Mouse (Mus musculus): Measurements from ENCODE around the gene Wdr90. TPM values are rescaled to one million over a fixed set of nuclear protein-coding genes. Genes with fewer than 3 reads are reported as not detected.
A peak's percentile ranks its signal among the peaks of the same experiment; 100 is the strongest.
"Not testable (repeated sequence)": the region's sequence is repeated elsewhere in the genome, so short reads cannot be mapped to it uniquely, and the experiment has no call there.

The Wdr90 gene
- total RNA-seq, 2 experiments from 2014 or later = 19.2 to 26.2 TPM

DNA sequence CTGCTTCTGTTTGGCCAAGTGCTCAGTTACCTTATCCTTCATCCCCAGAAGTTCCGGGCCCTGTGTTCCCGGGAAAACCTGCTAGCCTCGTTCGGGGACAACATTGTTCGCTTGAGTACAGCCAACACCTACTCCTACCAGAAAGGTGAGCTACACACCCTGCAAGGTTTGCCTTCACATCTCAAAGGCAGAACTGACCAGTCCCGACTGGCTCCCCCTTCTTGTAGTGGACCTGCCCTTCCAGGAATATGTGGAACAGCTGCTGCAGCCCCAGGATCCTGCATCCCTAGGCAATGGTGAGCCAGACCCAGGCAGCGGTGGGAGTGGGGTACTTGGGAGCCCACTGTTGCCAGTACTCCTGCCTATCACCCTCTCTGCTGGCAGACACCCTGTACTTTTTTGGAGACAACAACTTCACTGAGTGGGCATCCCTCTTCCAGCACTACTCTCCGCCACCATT lies 31.7 kb downstream of the Wdr90 start:
- no peak for DNase-seq

DNA sequence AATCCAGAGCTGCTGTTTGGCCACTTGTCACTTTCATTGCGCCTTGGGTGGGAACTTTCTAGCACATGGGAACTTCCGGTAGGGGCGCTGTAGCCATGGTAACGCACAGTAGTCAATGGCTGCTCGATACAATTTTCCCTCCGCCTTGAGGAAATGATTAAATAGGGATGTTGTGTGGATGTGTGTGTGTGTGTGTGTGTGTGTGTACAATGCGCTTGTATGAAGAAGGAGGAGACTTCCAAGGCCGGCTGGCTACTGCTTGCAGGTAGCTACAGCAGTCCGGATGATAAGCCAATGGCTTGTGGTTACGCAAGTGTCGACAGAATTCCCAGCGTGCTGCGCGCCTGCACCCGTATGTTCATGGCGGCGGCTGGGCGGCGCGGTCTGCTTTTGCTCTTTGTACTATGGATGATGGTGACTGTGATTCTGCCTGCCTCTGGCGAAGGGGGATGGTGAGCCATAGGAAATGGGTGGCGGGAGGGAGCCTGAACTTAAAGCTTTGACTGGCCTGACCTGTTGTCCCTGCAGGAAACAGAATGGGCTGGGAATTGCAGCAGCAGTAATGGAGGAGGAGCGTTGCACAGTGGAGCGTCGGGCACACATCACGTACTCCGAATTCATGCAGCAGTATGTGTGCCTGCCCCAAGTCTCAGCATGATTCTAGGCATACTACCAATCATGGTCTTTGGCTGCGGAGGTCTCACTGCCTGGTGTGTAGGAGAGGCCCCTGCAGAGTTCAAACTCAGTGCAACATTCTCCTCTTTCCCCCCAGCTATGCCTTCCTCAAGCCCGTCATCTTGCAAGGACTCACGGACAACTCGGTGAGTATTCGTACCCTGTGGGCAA lies 32.4 kb downstream of the Wdr90 start, which contains the start of gene Jmjd8:
Jmjd8 (plus strand) TSS at position 156 of the 846 bp plus-strand sequence.
- DNase-seq = peak; percentile 85

DNA sequence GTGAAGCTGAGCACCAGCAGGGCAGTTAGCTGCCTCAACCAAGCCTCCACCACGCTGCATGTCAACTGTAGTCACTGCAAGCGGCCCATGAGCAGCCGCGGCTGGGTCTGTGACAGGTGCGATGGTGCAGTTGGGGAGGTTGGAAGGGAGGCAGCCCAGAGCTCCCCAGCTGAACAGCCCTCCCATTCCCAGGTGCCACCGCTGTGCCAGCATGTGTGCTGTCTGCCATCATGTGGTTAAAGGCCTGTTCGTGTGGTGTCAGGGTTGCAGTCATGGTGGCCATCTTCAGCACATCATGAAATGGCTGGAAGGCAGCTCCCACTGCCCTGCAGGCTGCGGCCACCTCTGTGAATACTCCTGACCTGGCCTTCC lies 33.1 kb downstream of the Wdr90 start:
- no peak for DNase-seq

DNA sequence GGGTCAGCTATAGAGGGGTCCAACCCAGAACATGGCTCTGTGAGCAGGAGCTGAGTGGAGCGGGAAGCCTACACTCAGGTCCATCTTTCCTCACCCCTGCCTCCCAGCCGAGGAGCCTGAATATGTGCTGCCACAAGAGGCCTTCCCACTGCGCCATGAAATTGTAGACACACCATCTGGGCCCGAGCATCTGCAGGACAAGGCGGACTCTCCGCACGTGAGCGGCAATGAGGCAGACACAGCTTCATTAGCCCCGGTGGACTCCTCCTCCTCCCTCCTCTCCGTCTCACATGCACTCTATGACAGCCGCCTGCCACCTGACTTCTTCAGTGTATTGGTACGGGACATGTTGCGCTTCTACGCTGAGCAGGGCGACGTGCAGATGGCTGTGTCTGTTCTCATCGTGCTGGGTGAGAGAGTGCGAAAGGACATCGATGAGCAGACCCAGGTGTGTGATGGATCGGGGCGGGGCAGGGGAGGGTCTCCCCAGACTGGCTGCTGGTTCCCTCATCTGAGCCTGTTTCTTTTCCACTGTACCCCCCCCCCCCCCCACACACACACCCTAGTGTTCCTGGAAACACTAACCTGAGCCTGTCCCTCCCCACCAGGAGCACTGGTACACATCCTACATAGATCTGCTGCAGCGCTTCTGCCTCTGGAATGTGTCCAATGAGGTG lies 33.6 kb downstream of the Wdr90 start:
- DNase-seq = no peak

DNA sequence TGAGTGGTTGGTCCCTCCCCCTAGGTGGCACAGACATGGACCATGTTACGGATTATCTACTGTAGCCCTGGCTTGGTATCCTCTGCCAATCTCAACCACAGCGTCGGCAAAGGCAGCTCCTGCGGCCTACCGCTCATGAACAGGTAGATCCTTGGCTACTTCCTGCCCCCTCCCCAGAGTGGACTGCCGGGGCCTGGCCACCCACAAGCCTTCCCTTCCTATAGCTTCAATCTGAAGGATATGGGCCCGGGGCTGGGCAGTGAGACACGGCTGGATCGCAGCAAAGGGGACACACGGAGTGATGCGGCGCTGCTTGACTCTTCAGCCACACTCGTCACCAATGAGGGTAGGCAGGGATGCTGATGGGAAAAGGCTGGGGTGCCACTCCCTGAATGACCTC lies 34.3 kb downstream of the Wdr90 start:
- no peak for DNase-seq

DNA sequence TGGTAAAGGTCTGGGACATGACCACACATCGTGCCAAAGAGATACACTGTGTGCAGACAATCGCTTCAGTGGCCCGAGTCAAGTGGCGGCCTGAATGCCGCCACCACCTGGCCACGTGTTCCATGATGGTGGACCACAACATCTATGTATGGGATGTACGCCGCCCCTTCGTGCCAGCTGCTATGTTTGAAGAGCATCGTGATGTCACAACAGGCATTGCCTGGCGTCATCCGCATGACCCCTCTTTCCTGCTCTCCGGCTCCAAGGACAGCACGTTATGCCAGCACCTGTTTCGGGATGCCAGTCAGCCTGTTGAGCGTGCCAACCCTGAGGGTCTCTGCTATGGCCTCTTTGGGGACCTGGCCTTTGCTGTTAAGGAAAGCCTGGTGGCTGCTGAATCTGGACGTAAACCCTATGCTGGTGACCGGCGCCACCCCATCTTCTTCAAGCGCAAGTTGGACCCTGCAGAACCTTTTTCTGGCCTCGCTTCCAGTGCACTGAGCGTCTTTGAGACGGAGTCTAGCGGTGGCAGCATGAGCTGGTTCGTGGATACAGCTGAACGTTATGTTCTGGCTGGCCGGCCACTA lies 35.2 kb downstream of the Wdr90 start:
- DNase-seq = no peak

DNA sequence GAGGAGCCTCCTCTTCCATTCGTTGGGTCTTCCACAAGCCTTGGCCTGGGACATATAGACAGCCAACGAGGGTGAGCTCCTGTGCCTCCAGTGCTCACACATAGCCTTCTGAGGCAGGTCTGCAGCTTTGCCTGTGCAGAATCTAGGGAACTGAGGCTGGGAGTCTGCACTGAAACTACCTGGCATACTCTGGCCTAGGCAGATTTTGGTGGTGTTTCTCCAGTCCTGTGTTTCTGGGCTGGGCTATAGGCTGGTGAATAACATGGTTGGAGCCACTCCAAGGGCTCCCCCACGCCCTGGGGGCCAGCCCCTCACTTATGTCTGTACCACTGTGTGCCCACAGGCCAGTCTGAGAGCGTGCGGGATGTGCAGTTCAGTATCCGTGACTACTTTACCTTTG lies 36.0 kb downstream of the Wdr90 start:
- DNase-seq = no peak

DNA sequence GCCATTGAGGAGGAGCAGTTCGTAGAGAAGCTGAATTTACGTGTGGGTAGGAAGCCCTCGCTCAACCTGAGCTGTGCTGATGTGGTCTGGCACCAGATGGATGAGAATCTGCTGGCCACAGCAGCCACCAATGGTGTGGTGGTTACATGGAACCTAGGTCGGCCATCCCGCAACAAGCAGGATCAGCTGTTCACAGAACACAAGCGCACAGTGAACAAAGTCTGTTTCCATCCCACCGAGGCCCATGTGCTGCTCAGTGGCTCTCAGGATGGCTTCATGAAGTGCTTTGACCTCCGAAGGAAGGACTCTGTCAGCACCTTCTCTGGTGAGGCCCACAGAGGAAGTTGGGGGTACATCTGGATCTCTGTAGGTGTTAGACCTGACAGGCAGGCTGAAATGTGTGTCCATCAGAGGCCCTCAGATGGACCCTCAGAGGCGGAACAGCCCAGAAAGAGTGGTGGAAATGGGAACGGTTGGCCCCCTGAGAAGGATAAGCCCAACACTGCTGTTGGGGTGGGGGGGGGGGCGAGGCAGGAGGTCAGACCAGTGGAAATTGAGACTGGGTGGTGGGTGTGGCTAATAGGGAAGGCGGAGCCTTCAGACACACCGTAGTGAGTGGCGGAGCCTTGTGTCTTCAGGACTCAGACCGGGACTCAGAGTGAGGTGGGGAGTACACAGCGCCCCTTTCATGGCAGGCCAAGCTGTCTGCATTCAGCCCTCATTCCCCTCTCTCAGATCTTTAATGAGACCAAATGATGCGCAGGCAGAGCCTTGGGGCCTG lies 36.7 kb downstream of the Wdr90 start:
- no peak for DNase-seq

DNA sequence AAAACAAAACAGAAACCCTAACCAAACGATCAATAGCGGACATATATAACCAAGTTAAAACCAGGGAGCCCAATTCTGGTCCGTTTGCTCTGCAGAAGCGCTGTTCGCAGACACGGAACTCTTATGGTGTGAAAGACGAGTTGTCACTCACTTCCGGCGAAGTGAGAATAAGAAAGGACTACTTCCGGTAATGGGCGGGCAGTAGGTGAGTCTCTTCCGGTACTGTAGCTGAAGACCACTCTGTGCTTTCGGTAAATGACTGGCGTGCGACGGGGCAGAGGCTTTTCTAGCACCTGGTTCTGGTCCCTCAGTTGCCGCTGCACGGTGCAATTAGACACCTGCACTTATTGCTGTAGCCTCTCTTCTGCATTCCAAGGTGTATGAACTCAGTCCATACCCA lies 37.8 kb downstream of the Wdr90 start, which contains the start of gene Wdr24:
Wdr24 (plus strand) TSS at position 176 of the 400 bp plus-strand sequence.
- peak; percentile 74 to 83 for DNase-seq

DNA sequence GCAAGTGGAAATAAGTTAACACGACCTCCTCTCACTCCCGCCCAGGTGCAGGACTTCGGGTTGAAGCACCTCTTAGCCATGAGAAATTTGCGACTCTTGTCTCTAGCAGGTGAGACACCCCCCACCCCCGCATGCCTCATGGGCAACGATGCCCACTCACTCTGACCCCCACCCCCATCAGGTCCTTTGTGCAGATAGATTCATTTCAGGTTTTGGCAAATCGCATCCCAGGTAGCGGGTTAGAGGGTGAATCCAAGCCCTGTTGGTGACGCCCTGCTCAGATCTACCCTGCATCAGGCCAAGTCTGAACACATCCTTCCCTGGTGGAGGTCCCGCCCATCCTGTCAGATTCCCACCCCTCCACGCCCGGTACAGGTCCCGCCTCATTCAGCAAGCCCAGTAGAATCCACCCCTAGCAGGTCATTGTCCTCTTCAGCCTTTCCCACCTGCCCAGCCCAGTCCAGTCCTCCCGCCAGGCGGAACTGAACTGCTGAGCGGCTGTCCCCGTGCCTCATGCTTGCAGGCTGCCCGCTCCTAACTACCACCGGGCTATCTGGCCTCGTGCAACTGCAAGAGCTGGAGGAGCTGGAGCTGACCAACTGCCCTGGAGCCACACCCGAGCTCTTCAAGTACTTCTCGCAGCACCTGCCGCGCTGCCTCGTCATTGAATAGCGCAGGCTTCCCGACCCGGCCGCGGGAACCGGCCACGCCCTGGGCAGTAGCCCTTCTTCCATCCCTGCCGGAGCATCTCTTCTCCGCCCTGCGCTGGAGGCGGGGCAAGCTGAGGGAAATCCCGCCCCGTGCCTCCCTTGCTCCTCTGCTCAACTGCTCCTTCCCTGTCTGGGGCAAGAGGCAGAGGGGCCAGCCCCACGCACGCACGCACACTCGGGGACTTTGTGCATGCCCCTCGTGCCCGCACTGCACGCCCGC lies 42.2 kb downstream of the Wdr90 start:
- DNase-seq = no peak

DNA sequence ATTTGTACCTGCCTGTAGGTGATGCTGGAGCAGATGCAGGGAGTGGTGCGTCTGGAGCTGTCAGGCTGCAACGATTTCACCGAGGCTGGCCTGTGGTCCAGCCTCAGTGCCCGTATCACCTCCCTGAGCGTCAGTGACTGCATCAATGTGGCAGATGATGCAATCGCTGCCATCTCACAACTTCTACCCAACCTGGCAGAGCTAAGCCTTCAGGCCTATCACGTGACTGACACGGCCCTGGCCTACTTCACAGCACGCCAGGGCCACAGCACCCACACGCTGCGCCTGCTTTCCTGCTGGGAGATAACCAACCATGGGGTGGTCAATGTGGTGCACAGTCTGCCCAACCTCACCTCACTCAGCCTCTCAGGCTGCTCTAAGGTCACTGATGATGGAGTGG lies 43.6 kb downstream of the Wdr90 start:
- no peak for DNase-seq

DNA sequence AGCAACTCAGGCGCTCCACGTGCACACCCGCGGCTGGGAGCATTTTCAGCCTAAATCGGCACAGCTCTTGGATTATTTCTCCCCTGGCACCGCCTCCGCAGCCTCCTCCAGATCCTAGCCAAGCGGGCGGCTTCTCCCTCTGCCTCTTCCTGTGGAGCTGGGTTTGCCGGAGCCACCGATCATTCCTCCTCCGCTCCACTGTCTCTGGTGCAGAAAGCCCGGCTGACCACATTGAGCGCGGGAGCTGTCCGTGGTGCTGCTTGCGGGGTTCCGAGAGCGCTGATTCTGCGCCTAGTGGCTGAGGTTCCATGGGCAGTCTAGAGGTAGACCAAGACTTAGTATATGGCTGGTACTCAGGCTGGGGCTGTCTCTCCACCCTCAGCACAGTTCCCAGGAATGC lies 47.8 kb downstream of the Wdr90 start:
- DNase-seq = peak; percentile 80 to 85

DNA sequence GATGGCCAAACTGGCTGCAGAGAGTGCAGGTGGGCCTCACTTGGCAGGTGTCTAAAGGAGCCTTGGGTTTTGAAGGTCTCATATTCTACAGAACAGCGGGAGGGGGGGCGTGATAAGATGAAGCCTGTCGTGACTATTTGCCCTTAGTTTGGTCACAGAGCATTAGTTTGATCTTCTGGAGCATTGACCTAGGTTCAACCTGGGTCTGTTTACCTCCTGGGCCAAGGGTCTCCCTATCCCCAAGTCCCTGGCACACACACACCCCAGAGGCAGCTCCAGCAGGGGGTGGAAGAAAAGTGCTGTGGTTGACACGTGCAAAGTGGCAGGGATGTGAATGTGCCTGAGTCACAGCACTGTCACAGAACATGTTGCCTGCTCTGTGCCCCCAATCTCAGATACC lies 50.4 kb downstream of the Wdr90 start:
- no peak for DNase-seq

DNA sequence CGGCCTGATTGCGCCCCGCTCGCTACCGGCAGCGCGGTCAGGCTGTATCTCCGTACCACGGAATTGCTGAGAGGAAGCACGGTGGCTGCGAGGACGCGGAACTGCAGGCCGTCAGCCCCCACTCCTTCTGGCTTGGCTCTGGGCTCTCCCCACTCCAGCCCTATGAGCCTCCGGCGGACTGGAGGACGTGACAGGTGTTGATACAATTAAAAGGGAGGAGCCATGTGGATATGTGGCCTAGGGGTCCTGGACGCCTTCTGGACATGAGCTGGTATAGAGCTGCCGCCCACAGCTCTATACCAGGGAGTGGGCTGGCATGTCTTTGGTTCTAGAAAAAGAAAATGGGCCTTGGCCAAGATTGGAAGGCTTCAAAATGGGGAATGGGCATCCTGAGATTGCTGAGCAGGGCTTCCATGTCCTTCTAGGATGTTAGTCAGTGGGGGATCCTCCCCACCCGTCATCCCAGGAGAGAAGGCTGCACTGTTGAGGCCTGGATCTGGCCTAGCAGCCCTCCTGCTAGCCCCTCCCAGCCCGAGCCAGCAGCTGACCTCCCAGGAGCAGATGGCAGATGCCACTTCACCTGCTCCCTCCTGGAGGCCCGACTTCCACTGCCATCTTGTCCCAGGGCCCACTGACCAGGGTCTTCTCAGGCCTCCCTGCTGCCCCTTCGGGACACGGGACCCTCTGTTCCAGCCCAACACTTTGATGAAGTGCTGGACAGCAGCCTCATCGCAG lies 51.5 kb downstream of the Wdr90 start:
- DNase-seq = peak in 1 of 2 experiments; percentile 62

DNA sequence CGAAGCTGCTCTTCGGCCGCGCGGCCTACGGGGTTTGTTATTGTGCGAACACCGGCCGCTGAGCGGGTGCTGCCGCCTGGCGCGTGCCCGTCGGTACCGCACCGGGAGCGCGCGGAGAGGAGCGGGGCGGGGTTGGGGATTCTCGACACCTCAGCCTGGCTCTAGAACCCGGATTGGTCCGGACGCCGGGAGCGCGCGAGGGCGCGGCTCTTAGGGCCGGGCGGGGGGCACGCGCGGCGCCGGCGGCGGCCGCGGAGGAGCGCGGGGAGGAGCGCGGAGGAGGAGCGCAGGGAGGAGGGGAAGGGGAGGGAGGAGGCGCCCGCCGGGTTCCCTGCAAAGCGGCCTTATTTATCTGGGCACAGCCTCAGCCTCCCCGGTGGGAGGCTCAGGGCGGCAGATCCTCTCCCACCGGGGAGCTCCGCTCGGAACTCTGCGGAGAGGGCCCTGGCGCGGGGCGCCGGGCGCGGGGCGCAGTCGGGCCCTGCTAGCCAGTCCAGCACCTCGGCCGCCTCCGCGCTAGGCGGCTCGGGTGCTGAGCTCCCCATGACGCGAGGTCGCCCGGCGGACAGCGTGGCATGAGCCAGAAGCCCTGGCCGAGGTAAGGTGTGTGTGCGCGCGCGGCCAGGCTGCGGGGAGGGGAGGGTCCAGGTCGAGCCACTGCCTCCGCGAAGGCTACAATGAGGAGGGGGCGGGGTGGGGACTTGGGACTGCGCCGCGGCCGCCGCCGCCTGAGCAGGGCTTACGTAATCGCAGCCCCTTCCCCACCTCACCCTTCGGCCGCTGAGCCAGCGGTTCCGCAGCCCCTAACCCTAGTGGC lies 52.3 kb downstream of the Wdr90 start, which contains the start of gene Fbxl16:
Fbxl16 (plus strand) TSS at position 297 of the 817 bp plus-strand sequence.
- DNase-seq = peak; percentile 91

DNA sequence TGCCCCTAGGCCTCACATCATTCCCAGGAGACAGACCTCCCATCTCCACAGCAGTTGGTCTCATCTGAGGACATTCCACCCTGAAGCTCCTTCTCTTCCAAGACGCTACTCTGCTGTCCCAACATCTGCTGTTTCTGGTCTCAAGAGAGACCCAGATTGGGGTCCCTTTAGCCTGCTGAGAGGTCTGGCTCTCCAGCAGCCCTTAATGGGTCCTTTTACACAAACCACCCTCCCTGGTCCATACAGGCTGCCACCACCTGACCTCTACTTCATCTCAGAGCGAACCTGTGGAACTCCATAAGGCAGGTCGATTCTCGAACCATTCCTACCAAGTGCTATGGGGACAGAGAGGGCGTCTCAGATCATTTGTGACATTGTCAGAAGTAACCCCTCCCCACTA lies 53.3 kb downstream of the Wdr90 start:
- no peak for DNase-seq

DNA sequence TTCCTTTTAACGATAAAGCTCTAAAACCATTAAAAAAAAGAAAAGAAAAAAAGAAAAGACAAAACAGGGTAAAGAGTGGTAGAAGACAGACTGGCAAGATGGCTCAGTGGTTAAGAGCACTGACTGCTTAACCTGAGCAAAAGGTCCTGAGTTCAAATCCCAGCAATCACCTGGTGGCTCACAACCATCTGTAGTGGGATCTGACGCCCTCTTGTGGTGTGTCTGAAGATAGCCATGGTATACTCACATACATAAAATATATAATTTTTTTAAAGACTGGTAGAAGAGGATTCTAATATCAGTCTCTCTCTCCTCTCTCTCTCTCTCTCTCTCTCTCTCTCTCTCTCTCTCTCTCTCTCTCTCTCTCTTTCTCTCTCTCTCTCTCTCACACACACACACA lies 53.8 kb downstream of the Wdr90 start:
- DNase-seq = not testable (repeated sequence)

DNA sequence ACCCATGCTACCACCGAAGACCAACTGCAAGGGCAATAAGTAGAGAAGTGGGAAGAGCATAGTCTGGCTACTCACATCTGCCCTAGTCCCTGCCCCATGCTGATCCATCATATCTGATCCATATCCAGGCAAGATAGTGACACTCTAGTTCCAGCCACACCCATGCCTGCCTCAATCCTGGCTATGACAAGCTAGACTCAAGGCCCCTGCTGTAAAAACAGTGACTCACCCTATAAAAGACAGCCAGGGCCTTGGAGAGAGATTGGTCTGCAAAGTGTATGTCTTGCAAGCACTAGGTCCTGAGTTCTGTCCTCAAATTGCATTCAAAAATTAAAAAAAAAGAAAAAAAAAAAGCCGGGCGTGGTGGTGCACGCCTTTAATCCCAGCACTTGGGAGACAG lies 54.8 kb downstream of the Wdr90 start:
- no peak for DNase-seq

DNA sequence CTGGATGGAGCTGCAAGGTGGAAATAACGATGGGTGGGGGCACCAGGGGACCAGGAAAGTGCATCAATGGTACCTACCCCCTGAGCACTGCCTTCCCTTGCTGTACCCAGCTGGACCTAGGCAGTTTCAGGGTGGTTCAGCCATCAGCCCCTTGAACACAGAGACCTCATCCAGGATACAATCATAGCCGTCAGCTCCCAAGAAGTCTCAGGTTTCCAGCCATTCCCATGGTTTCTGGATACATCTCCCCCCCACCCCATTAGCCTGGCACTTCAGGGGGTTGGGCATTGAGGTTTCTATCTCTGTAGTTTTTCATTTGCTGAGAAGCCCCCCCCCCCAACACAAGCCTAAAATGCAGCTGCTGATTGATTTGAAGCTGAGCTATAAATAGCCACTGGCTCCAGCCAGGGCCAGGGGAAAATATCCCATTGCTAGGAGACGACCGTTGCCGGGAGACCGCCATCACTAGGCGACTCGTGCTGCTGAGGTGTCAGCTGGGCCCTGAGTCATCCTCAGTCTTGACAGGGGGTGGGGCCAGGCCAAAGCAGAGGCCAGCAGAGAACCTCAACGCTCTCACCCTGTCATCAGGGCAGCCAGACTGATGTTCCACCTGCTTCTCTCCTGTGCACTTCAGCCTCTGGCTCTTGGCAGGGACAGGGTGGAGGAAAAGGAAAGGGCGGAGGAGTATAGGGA lies 58.3 kb downstream of the Wdr90 start:
- peak; percentile 83 to 87 for DNase-seq
